Mouse (Mus musculus): ENCODE results near the gene Slc12a4.
"Not testable (repeated sequence)": the region's sequence is repeated elsewhere in the genome, so short reads cannot be mapped to it uniquely, and the experiment has no call there.

Gene Slc12a4

DNA sequence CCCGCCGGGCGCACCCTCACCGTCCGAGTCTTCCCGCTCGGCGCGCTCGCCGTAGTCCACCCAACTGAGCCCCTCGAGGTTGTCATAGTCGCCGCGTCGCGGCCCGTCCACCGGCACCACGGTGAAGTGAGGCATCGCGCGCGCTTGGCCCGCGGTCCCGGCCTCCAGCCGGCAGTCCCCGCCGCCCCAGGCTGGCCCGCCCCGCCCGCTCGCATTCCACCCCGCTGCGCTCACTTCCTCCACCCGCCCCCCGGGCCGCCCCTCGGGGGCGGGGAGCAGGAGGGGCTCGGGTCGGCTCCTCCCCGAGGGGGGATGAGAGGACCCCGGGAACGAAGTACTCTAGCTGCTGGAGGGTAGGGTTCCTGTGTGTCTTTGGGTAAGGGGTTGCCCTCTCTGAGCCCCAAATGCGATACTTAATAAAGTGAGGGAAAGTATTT is at the start of gene Slc12a4:
TSS of gene Slc12a4 (minus strand) at position 193 of the 437 bp plus-strand sequence.
- DNase-seq (ENCODE audit: low spot score), result peak; percentile 73

DNA sequence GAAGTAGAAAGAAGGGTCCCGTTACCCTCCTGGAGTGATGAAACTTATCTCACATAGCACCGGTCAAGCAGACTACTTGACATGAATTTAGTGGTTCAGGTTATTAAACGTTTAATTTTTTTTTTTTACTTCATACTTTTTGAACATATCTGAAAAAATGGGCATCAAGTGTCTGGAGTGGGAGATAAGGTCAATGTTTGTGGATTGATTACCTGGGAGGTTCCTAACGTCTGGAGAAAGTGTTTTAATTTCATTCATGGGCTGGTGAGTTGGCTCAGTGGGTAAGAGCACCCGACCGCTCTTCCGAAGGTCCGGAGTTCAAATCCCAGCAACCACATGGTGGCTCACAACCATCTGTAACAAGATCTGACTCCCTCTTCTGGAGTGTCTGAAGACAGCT is 46.3 kb upstream of the Slc12a4 start:
- DNase-seq (ENCODE audit: low spot score), result not testable (repeated sequence)

DNA sequence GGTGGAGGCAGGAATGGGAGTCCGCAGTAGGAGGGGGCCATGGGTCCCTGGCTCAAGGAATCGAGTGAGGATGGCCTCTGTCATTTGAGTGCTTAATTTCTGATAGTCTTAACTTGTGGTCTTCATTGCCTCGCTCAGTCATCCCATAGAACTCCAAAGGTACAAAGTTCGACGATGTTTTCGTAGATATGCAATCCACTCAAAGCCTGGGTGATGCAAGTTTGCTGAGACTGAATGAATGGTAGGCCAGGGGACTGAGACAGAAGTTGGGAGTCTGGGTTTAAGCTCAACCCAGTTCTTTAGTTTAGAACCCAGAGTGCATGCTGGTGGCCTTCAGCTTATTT is 45.7 kb upstream of the Slc12a4 start, which contains the start of gene Ddx28:
TSS of gene Ddx28 (minus strand) at position 240 of the 344 bp plus-strand sequence.
- DNase-seq (ENCODE audit: low spot score), result no peak

DNA sequence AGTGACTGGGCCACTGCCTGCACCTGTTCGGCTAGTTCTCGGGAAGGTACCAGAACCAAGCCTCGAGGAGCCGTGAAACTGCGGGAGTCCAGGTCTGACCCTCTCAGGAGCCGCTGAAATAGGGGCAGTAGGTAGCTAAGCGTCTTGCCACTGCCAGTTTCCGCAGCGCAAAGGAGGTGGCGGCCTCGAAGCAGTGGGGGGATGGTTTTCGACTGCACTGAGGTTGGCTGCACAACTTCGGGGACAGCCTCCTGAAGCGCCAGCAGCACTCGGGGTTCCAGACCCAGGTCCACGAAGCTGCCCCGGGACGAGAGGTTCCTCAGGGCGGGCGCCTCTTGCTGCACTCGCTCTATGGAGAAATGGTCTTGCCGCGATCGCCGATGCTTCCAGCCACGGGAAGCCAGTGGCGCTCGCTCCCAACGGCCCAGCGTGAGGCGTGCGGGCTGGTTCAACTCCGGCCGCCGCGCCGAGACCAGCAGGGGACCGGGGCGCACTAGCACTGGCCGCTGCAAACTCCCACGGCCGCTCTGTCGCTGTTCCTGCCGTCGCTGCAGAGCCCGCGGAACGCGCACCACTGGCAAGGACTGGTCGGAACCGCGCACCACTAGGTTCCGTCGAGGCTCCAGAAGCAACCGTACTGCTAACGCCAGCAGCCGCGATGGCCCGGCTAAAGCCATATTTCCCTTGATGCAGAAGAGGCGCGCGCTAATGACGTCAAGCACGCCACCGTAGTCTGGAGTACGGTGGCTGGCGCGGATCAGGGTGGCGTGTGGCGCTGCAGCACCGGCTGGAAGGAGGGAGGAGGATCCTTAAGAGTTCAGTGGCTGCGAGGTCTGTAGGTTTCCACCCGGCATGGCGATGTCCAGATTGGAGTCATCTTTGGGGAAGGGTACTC is 45.1 kb upstream of the Slc12a4 start:
- peak; percentile 83 for DNase-seq (ENCODE audit: low spot score)

DNA sequence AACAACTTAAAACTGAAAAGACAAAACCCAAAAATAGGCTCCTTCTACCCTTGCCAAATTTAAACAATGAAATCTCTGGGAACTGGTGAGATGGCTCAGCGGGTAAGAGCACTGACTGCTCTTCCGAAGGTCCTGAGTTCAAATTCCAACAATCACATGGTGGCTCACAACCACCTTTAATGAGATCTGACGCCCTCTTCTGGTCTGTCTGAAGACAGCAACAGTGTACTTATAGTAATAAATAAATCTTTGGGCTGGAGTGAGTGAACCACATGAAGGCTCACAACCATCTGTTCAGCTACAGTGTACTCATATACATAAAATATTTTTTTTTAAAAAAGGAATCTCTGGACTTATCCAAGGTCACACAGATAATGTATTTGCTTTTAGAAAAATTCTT is 42.0 kb upstream of the Slc12a4 start:
- DNase-seq (ENCODE audit: low spot score), result not testable (repeated sequence)

DNA sequence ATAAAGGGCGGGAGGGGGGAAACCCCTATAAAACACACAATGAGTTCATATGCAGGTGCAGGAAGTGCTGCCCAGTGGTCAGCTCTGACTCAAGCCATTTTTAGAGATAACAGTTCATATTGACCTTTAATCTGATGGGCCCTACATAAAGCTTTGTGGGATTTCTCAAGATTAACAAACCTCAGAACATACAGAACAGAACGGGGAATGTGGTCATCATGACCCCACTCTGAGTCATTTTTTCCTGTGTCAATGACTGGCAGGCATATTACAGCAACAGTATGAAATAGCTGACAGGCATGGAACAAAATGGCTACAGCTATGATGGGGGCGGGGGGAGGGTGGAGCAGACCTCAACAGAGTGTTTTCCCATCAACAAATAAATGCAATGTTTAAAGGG is 41.2 kb upstream of the Slc12a4 start:
- DNase-seq (ENCODE audit: low spot score), result no peak

DNA sequence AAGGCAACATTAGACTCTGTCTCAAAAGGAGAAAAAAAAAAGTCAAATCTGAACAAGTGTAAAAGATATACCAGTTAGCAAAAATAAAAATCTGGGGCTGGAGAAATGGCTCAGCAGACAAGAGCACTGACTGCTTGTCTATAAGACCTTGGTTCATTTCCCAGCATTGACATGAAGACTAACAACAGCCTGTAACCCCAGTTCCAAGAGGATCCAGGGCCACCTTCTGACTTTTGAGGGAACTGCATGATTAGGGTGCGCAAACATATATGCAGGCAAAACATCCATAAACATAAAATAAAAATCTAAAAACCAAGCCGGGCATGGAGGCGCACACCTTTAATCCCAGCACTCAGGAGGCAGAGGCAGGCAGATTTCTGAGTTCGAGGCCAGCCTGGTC is 40.5 kb upstream of the Slc12a4 start:
- no peak for DNase-seq (ENCODE audit: low spot score)

DNA sequence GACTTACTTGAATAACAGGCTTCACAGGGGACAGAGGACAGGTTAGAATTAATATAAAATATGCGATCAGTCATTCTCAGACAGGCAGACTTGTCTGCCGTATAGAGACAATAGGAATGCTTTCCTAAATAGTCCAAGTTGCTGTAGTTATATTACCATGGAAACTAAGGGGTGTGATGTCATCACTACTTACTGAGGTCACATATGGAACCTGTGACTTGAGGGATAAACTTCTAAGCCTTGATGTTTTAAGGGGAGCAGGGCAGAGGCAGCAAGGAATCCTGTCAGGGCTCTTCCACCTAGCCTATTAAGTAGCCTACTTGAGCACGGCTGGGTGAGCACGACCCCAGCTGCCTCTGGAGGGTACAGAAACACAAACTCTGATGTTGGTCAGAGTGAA is 40.0 kb upstream of the Slc12a4 start, which contains the start of gene Dpep2nb:
TSS of gene Dpep2nb (minus strand) at position 101 of the 400 bp plus-strand sequence.
- DNase-seq (ENCODE audit: low spot score), result no peak

DNA sequence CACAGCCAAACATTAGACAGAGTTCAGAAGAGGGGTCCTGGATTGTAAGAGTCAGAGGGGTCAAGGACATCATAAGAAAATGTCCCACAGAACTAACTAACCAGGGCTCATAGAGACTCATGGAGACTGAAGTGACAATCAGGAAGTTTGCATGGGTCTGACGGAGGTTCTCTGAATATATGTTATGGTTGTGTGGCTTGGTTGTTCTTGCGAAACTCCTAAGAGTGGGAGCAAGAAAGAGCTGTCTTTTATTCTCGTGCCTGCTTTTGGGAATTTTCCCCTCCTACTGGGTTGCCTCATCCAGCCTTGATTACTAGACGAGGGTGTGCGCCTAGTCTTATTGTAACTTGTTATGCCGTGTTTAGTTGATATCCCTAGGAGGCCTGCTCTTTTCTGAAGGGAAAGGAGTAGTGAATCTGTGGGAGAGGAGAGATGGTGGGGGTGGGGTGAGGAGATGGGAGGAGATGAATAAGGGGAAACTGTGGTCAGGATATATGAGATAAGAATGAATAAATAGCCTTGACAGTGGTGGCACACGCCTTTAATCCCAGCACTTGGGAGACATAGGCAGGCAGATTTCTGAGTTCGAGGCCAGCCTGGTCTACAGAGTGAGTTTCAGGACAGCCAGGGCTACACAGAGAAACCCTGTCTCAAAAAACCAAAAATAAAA is 38.8 kb upstream of the Slc12a4 start:
- no peak for DNase-seq (ENCODE audit: low spot score)

DNA sequence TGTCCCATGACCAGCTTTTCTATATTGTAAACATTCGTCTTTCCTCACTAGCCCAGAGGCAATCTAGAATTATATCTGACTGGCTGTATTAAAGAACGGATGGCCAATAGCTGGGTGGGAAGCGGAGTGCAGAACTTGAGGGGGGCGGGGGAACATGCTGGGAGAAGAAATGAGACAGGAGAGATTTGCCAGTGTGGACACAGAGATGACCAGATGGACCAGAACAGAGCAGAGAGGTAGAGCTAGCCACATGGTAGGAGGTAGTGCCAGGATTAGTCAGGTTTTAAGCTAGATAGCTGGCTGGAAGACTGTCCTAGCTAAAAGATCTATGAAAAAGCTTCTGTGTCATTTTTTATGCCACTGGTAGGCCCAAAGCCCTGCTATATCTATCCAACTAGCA is 36.0 kb upstream of the Slc12a4 start:
- no peak for DNase-seq (ENCODE audit: low spot score)

DNA sequence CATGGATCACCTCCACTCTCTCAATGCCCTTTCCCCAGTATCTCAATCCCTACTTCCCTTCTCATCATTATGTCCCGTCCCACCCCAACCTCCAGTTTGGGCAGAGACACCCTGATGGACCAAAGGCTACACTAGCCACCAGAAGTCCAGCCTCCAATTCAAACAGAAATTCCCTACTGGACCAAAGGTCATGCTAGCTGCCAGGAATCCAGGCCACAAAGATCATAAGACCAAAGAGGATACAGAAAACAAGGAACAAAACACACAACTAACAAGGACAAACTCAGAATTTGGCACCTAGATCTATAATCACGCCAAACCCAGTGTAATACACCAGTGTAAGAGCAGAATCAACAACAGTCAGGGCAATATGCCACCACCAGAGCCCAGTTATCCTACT is 33.1 kb upstream of the Slc12a4 start:
- no peak for DNase-seq (ENCODE audit: low spot score)

DNA sequence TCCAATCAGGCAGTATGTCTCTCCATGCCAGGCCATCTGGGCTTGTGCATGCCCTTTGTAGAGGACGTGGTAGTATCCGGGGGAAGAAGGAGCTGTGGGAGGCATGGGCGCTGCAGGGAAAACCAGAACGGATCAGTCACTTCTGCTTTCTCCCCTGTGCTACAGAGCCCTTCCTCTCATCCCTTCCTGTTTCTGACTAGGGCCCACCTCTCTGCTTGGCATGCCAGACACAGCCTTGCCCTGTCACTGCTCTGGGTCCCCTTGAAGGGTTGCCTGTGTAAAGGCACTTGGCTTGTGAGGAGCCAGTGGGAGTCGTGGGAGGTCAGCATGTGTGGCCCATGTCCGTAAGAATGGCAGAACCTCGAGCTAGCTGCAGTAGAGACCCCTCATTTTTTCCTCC is 30.5 kb upstream of the Slc12a4 start:
- no peak for DNase-seq (ENCODE audit: low spot score)

DNA sequence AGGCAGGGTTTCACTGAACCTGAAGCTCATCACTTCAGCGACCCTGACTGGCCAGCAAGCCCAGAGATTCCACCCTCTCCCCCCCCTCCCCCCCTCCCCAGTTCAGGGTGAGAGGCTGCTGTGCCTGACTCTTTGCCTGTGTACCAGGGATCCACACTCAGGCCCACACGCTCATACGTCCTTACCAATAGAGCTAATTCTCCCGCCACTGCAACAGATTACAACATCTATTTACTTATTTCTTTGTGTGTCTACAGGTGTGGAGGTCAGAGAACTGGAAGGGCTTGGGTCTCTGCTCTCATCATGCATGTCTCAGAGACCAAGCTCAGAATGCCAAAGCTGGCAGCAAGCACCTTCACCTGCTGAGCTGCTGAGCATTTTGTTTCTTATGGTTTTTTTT is 27.3 kb upstream of the Slc12a4 start:
- DNase-seq (ENCODE audit: low spot score), result no peak

DNA sequence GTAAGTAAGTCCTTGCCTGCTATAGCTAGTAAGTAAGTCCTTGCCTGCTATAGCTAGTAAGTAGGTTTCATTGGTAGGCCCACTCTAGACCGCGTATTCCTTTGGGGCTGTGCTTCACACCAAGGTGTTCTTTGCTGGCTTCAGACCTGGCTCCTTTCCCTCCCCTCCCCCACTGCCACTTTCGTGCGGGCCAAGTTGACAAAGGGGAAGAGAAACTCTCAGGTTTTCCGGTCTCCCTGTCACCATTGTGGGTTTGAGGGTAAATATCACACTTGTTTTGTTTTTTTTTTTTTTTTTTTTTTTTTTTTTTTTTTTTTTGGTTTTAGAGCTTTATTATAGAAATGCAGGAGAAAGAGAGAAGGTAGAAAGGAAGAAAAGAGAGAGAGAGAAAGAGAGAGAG is 26.6 kb upstream of the Slc12a4 start:
- DNase-seq (ENCODE audit: low spot score), result no peak

DNA sequence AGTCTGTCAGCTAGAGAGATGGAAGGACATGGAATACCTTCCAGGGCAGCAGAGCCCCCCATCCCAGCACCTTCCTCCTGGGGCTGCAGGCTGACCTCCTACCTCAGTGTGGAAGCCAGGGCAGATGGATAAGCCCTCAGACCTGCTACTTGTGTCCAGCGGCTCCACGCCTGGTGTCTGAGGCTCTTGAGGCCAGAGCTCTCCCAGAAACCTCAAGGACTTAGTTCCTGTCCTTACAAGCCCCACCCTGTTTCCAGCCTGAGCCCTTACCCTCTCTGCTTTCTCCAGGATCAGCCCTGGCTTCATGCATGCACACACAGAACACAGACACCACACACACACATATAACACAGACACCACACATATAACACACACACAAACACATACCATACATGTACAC is 25.6 kb upstream of the Slc12a4 start:
- no peak for DNase-seq (ENCODE audit: low spot score)

DNA sequence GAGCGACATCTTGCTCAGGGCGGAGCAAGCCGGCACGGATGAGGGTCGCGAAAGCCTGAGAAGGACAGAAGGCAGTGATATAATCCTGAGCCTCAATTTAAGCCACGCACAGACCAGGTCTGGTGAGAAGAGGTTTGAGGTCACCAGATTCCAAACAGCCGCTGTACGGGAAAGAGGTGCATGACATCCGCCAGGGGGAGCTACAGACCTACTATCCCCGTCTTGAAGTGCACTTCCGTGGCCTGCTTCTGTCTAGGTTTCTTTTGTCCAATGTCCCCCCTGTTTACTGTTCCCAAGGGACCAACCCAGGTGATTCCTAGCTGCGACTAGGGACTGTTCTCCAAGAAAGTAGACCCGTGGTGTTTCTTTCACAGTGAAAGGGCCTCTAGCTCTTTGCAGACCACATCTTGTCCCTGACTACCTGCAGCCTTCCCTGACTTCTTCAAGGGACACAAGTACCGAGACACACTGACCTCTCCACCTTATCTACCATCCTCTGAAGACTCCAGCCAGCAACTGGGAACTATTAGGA is 25.0 kb upstream of the Slc12a4 start, which contains the start of gene Dus2:
TSS of gene Dus2 (plus strand) at position 482 of the 532 bp plus-strand sequence.
- peak; percentile 58 for DNase-seq (ENCODE audit: low spot score)

DNA sequence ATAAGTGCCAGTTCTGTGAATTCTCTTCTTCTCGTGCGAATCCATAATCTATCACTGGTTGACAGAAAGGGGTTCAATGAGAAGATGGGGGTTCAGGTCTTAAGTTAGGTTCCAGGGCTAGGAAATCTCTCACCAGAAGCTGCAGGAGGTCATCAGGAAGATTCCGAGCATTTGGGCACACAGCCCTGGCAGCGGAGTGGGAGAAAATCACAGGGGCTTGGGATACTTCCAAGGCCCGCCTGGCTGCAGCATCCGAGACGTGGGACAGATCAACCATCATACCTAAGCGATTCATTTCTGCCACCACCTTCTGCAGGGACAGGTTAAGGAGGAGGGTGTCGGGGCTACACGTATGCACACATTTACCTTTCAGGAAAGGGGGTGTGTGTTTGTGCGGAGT is 22.6 kb upstream of the Slc12a4 start:
- DNase-seq (ENCODE audit: low spot score), result no peak

DNA sequence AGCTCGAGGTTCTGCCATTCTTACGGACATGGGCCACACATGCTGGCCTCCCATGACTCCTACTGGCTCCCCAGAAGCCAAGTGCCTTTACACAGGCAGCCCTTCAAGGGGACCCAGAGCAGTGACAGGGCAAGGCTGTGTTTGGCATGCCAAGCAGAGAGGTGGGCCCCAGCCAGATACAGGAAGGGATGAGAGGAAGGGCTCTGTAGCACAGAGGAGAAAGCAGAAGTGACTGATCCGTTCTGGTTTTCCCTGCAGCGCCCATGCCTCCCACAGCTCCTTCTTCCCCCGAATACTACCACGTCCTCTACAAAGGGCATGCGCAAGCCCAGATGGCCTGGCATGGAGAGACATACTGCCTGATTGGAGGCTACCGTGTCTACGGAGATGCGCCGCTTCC is 17.5 kb upstream of the Slc12a4 start:
- not testable (repeated sequence) for DNase-seq (ENCODE audit: low spot score)

DNA sequence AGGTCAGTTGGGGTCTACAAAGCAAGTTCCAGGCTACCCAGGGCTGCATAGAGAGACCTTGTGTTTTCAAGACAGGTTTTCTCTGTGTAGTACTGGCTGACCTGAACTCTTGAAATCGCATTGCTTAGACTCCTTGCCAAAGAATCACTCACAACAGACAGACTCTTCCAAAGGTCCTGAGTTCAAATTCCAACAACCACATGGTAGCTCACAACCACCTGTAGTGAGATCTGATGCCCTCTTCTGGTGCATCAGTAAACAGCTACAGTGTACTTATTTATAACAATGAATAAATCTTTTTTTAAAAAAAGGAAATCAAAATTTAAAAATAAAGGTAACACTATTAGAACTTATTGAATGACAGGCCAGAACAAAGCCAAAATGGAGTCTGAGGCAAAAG is 15.2 kb upstream of the Slc12a4 start:
- DNase-seq (ENCODE audit: low spot score), result no peak

DNA sequence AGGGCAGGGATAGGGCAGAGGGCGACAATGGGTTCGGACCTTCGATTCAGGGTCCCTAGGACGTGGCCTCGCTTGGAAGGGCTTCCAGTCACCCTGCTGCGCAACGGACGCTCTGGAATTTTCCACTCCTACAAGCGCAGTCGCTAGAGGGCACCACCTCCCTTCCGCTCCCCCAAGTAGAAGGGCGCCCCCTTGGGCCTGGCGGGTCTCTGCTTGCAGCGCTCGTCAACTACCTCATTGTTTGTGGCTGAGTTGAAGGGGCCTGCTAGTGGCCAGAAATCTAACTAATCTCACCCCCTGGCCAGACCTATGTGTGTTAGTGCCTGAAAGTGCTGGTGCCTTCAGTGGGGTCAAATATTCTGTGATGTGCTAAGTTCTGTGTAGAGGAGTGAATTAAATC is 13.4 kb upstream of the Slc12a4 start, which contains the start of gene Dpep3:
TSS of gene Dpep3 (minus strand) at position 105 of the 400 bp plus-strand sequence.
- no peak for DNase-seq (ENCODE audit: low spot score)

DNA sequence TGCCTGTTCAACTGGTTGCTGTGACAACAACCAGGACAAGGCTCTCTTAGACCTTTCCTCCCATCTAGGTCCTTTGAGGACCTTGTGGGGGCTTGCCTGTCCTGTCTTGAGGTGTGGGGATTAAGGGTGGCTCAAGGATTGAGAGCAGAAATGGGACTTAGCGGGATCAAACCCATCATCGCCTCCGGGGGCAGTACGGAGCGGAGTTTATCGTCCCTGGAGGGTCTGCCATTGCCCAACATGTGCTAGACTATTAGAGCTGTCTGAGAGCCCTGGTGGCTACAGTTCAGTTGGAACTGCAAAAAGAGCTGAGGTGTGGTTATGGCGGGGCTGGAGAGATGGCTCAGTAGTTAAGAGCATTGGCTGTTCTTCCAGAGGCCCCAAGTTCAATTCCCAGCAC is 9.5 kb upstream of the Slc12a4 start:
- DNase-seq (ENCODE audit: low spot score), result no peak

DNA sequence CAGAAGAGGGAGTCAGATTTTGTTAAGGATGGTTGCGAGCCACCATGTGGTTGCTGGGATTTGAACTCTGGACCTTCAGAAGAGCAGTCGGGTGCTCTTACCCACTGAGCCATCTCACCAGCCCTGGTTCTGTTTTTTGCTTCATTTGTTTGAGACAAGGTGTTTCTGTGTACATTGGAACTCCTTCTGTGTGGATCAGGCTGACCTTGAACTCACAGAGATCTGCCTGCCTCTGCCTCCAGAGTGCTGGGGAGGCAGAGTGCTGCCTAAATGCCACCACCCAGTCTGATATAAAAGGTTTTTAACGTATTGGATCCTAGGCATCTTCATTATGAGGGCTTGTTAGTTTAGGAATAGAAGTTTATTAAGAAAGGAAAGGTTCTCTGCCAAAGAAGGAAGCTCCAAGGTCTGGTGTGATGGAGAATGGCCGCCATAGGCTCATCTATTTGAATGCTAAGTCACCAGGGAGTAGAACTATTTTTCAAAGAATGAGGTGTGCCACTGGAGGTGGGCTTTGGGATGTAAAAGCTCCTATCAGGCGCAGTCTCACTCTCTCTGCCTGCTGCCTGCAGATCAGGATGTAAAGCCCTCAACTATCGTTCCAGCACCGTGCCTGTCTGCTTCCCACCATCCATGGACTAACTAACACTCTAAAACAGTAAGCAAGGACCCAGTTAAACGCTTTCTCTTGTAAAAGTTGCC is 5.3 kb upstream of the Slc12a4 start:
- no peak for DNase-seq (ENCODE audit: low spot score)

All from ovary, adult 18-20 months (tissue).